Mouse (Mus musculus): ENCODE results near the gene Tnnt2. TPM values are rescaled to one million over a fixed set of nuclear protein-coding genes. Genes with fewer than 3 reads are reported as not detected.

The Tnnt2 gene
- polyA plus RNA-seq, 1 experiment from 2014 or later = 0.45 TPM

DNA sequence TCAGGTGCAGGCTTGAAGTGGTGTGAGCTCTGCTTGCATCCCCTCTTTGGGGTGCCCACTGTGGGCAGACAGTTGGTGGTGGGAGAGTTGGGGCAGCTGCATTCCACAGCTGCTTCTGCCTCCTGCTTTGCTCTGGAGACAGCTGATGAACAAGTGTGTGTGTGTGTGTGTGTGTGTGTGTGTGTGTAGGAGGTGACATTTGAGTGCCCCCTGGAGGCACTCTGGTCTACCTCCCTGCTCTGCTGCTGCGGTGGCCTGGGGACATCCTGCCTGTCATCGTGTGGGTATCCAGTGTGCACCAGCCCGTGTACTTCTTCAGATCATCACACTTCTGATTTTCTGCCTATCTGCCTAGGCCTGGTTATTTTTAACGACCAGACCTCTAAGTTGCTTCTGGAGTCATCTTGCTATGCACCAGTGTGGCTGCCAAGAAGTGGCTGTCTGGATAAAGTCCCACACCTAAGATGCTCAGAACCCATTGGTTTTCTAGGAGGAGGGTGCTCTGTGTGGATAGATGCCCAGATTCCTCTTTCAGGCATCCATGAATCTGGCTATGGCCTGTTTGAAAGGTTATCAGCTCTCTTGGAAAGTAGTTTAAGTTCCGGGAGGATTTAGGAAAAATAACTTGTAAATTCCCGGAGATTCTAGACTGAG is 1.8 kb upstream of the Tnnt2 start:
- WGBS = 81% methylated on average over 6 of the region's 6 CpGs
- no peak overlapping the region for H3K4me3 ChIP-seq
- no peak for DNase-seq (ENCODE audit: extremely low spot score, low spot score)

DNA sequence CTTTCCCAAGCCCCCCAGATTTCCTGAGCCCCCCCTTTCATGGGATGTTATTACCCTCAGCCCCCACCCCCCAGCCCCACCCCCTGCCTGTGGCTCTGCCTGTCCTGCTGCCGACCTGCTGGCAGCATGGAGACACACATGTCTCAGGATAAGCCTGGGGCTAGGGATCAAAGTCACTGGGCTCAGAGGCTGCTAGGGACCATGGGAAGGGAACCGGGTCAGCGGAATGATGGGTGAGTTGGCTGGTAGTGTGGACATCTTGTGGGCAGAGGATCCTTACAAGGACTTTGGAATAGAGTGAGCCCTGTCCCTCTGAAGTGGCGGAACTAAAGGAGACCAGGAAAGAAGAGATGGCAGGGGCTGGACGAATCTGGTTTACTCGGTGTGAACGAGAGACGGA is 1.2 kb upstream of the Tnnt2 start:
- H3K27me3 ChIP-seq (ENCODE audit: poor library complexity, severe bottlenecking) = 0 out of 2 replicates have a peak, but pooled peaks cover 7% of the 10 kb centered on the region
- no peak for DNase-seq (ENCODE audit: extremely low spot score, low spot score)
- no peaks in the 10 kb centered on the region for H3K9me3 ChIP-seq
- 85% methylated on average over 8 of the region's 8 CpGs for WGBS
- H3K36me3 ChIP-seq (replicated peaks) = no peaks in the 10 kb centered on the region
- no peak overlapping the region for H3K4me3 ChIP-seq
- peaks cover 20% of the 10 kb centered on the region for H3K4me1 ChIP-seq
- H3K27ac ChIP-seq = no peak overlapping the region

More for the DNA sequence above, 1.8 kb upstream of the Tnnt2 start:
- H3K36me3 ChIP-seq (replicated peaks) = no peaks in the 10 kb centered on the region
- H3K27ac ChIP-seq = no peak overlapping the region
- peaks cover 20% of the 10 kb centered on the region for H3K4me1 ChIP-seq
- H3K9me3 ChIP-seq = no peaks in the 10 kb centered on the region
- 0 out of 2 replicates have a peak, but pooled peaks cover 7% of the 10 kb centered on the region for H3K27me3 ChIP-seq (ENCODE audit: poor library complexity, severe bottlenecking)

DNA sequence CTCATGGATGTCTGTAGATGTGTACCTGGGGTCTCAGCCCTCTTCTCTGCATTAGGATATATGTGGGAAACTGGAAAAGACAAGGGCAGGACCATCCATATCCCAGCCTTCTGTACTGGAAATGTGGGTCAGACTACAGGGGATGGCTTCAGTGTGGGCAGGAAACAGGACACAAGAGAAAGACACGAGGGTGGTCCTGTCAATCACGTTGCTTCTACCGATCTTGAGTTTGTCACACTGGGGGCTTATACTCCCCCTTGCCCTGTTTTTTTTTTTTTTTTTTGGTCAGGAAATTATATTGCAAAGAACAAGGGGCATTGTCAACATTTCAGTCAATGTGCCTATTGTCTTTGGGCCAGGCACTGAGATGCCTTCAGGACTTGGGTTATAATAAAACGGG is 2.5 kb downstream of the Tnnt2 start:
- WGBS = 71% methylated on average over 4 of the region's 4 CpGs
- Histone ChIP-seq H3K4me3 (no peak overlapping the region), H3K9me3 (no peaks in the 10 kb centered on the region), H3K27ac (no peak overlapping the region), H3K4me1 (peaks cover 20% of the 10 kb centered on the region), H3K27me3 (ENCODE audit: poor library complexity, severe bottlenecking) (no peaks in the 10 kb centered on the region), H3K36me3 (replicated peaks) (no peaks in the 10 kb centered on the region)
- no peak for DNase-seq (ENCODE audit: extremely low spot score, low spot score)

DNA sequence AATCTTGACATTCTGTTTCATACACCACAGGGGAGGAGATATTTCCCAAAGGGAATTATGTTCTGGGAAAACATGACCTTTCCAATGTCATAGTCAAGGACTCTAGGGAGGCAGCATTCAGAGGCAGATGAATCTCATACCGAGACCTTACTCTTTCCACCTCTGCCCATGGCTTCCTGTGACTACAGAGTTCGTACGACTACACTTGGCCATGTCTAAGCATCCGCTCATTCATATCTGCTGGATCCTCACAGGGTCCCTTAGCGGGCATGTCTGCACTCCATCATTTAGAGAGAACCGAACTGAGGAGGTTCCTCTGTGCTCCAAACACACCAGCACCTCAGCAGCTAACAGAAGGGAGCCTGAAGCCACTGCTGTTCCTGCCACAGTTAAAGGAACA is 2.9 kb downstream of the Tnnt2 start:
- no peak for DNase-seq (ENCODE audit: extremely low spot score, low spot score)
- H3K27me3 ChIP-seq (ENCODE audit: poor library complexity, severe bottlenecking) = no peaks in the 10 kb centered on the region
- peaks cover 25% of the 10 kb centered on the region for H3K4me1 ChIP-seq
- 93% methylated on average over 6 of the region's 6 CpGs for WGBS
- no peaks in the 10 kb centered on the region for H3K36me3 ChIP-seq (replicated peaks)
- H3K27ac ChIP-seq = no peak overlapping the region
- H3K4me3 ChIP-seq = no peak overlapping the region
- no peaks in the 10 kb centered on the region for H3K9me3 ChIP-seq

DNA sequence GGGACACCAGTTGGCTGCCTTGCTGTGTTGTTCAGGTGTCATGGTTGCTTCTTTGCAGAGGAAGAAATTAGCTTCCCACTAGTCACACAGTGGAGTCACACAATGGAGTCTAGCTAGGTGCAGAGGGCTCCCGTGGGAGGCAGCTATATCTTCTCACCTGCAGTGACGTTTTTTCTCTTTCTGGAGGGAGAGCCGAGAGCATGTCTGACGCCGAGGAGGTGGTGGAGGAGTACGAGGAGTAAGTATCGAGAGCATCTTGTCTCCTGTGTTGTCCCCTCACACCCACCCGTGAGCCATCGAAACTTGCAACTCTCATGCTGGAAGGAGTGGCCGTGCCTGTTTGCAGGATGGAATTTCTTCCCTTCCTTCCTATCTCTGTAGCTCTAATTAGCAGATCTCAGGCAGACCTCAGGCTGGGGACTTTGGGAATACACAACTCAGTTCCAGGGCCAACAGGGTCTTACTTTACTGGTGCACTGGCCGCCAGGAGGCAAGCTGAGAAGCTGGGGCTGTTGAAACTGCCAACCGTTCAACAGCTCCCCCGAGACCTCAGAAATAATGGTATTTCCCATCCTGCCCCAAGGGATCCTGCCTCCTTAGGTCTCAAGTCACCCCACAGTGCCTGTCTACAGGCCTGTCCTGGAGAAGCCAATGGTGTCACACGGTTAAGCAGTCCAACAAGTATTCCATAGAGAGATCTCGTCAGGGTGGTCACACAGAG is 4.7 kb downstream of the Tnnt2 start:
- 84% methylated on average over 15 of the region's 15 CpGs for WGBS
- Histone ChIP-seq H3K36me3 (replicated peaks) (no peaks in the 10 kb centered on the region), H3K27ac (no peak overlapping the region), H3K27me3 (ENCODE audit: poor library complexity, severe bottlenecking) (no peaks in the 10 kb centered on the region), H3K4me1 (peaks cover 16% of the 10 kb centered on the region), H3K4me3 (no peak overlapping the region), H3K9me3 (no peaks in the 10 kb centered on the region)
- DNase-seq (ENCODE audit: extremely low spot score, low spot score) = no peak

DNA sequence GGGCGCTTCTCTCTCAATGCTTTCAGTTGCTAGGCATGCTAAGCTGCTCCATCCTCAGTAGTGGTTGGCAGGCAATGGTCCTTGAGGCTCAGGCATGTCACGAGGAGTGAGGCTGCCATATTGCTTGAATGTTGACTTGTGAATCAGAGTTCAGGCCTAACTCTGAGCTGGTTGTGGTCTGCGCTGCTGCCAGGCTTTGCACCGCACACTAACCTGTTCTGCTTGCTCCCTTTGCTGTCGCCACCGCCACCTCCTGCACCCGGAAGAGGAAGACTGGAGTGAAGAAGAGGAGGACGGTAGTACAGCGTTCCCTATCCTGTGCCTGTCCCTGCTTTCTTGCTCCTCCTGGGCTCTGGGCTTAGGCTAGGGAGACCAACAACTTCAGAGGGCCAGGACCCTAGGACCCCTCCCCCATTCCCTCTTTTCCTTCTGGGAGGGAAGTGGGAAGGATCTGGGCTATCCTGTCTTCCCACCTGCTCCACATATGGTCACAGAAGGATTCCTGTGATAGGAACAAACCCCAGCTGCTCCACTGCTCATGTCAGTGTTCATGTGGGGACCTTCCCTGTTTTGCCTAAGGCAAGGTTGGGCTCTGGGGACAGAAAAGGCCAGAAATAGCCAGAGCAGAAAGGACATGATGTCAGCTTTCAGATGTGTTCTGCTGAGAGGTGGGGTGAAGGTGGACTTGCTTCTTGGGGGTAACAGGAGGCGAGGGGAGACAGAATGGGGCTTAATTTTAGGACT is 7.5 kb downstream of the Tnnt2 start:
- Histone ChIP-seq H3K4me1 (peaks cover 7% of the 10 kb centered on the region), H3K27ac (peak overlapping the region; percentile 45), H3K4me3 (no peak overlapping the region), H3K27me3 (ENCODE audit: poor library complexity, severe bottlenecking) (no peaks in the 10 kb centered on the region), H3K9me3 (no peaks in the 10 kb centered on the region), H3K36me3 (replicated peaks) (no peaks in the 10 kb centered on the region)
- WGBS = 88% methylated on average over 10 of the region's 10 CpGs
- no peak for DNase-seq (ENCODE audit: extremely low spot score, low spot score)

DNA sequence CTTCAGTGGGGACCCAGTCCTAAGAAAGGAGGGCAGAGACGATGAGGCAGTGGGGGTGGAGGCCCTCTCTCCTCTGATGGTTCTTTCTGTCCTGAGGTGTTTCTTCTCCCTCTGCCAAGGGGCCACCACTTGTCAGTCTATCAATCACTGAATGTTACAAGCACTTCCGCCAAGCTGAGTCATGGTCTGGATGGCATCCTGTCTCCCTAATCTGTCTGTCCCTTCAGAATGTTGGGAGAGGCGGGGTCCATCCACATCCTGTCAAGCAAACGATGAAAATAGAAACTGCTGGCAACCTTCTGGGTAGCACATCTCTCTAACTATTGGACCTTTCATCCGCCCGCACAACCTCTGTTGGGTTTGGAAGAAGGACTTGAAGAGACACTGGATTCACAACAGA is 8.3 kb downstream of the Tnnt2 start:
- peak overlapping the region; percentile 45 for H3K27ac ChIP-seq
- WGBS = 86% methylated on average over 6 of the region's 6 CpGs
- peaks cover 15% of the 10 kb centered on the region for H3K4me1 ChIP-seq
- no peaks in the 10 kb centered on the region for H3K36me3 ChIP-seq (replicated peaks)
- no peaks in the 10 kb centered on the region for H3K9me3 ChIP-seq
- no peaks in the 10 kb centered on the region for H3K27me3 ChIP-seq (ENCODE audit: poor library complexity, severe bottlenecking)
- H3K4me3 ChIP-seq = no peak overlapping the region
- DNase-seq (ENCODE audit: extremely low spot score, low spot score) = no peak

DNA sequence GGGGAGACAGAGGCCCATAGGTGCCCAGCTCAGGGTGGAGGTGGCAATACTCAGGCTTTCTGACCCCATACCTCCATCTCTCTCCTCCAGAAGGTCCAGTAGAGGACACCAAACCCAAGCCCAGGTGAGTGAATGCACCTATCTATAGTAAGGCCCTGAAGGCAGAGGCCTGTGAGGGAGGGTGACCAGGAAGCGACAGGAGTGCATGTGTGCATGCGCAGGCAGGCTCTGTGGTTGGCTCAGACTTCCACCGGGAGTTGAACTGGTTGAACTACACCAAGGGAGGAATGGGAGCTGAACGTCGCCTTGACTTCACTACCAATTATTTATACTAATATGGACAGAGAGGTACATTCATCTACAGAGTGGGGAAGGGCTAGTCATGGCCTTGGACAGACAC is 10.5 kb downstream of the Tnnt2 start:
- 81% methylated on average over 5 of the region's 5 CpGs for WGBS
- H3K36me3 ChIP-seq (replicated peaks) = no peaks in the 10 kb centered on the region
- peaks cover 27% of the 10 kb centered on the region for H3K4me1 ChIP-seq
- H3K27ac ChIP-seq = no peak overlapping the region
- H3K27me3 ChIP-seq (ENCODE audit: poor library complexity, severe bottlenecking) = no peaks in the 10 kb centered on the region
- H3K9me3 ChIP-seq = no peaks in the 10 kb centered on the region
- no peak for DNase-seq (ENCODE audit: extremely low spot score, low spot score)
- no peak overlapping the region for H3K4me3 ChIP-seq

DNA sequence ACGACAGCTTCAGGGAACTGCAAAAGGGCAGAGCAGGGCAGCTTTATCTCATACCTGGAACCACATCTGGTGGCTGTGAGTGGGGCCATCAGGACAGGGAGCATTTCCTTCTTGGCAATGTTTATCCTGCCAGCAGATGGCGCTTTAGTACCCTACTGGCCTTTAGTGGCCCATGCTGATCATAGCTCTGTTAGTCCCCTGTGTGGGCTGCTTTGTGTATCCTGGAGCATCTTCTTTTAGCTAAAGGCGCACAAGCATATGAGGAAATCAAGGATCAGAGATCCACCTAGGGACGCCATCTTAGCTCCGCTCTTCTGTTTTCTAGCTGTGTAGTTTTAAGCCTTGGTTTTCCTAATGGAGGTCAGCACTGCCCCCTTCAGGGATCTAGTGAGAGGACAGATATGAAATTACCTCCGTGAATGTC is 11.0 kb downstream of the Tnnt2 start:
- H3K27ac ChIP-seq = no peak overlapping the region
- no peaks in the 10 kb centered on the region for H3K36me3 ChIP-seq (replicated peaks)
- DNase-seq (ENCODE audit: extremely low spot score, low spot score) = peak; percentile 59
- peaks cover 33% of the 10 kb centered on the region for H3K4me1 ChIP-seq
- no peaks in the 10 kb centered on the region for H3K9me3 ChIP-seq
- 27% methylated on average over 6 of the region's 6 CpGs for WGBS
- H3K4me3 ChIP-seq = no peak overlapping the region
- no peaks in the 10 kb centered on the region for H3K27me3 ChIP-seq (ENCODE audit: poor library complexity, severe bottlenecking)

DNA sequence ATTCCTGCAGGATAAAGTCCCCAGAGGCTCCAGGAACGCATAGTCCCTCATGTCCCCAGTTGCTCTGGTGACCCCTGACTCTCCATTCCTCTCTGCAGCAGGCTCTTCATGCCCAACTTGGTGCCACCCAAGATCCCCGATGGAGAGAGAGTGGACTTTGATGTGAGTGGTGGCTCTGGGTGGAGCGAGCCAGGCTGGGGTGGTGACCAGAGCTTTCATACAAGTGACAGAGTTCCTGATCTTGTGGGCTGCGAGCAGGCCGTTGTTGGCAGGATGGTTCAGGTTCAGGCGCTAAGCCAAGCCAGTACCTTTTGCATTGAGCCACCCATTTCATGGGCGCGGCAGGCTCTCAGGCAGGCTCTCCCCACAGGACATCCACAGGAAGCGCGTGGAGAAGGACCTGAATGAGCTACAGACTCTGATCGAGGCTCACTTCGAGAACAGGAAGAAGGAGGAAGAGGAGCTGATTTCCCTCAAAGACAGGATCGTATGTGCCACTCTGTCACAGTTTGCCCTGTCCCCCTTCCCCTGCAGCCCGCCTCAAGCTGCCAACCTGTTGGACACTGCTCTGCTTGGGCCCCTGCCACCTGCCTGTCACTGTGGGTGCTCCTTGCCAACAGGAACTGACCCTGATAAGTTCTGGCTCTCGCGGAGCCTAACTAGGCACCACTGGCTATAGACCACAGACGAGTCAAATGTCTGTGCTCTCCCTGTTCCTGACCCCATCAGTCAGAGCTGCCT is 11.6 kb downstream of the Tnnt2 start:
- Histone ChIP-seq H3K27me3 (ENCODE audit: poor library complexity, severe bottlenecking) (no peaks in the 10 kb centered on the region), H3K9me3 (no peaks in the 10 kb centered on the region), H3K27ac (no peak overlapping the region), H3K36me3 (replicated peaks) (no peaks in the 10 kb centered on the region), H3K4me1 (peaks cover 39% of the 10 kb centered on the region), H3K4me3 (no peak overlapping the region)
- 89% methylated on average over 17 of the region's 17 CpGs for WGBS
- no peak for DNase-seq (ENCODE audit: extremely low spot score, low spot score)

DNA sequence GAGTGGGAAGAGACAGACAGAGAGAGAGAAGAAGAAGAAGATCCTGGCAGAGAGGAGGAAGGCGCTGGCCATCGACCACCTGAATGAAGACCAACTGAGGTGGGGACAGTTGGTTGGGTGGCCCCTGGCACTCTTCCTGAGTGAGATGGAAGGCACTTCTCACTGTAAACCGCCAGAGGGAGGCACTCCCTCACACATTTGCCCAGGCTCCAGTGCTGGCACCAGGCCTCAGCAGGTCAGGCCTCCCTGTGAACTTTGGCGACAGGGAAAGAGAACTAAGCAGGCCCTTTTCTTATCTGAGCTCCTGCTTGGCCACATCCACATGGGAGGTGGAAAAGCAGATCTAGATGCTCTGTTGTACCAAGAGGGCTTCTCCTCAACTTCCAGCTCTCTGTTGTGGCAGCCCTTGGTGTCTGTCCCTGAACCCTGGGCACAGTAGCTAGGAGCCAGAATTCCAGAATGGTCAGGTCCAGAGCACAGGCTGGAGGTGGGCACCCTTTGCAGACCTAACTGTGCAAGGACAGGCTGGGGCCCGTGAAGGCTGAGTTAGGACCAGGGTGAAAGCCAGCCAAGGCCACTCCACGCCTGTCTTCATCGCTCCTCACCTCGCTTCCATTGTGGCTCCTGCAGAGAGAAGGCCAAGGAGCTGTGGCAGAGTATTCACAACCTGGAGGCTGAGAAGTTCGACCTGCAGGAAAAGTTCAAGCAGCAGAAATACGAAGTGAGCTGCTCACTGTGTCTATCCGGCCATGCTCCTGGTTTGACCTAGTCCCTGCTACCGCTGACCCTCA is 14.8 kb downstream of the Tnnt2 start:
- Histone ChIP-seq H3K27ac (peak overlapping the region; percentile 77), H3K4me3 (no peak overlapping the region), H3K4me1 (peaks cover 37% of the 10 kb centered on the region), H3K9me3 (no peaks in the 10 kb centered on the region), H3K36me3 (replicated peaks) (no peaks in the 10 kb centered on the region), H3K27me3 (ENCODE audit: poor library complexity, severe bottlenecking) (no peaks in the 10 kb centered on the region)
- WGBS = 71% methylated on average over 12 of the region's 12 CpGs
- peak; percentile 22 for DNase-seq (ENCODE audit: extremely low spot score, low spot score)

Data from forebrain, embryonic 10.5 days (tissue).